Mouse (Mus musculus): ENCODE results near the gene Ccl20.

Gene Ccl20

GRCm38 (mm10) chr1:83116447-83117137 is at the start of gene Ccl20:
Ccl20 (plus strand) TSS chr1:83116766.
- no peak for DNase-seq

DNA sequence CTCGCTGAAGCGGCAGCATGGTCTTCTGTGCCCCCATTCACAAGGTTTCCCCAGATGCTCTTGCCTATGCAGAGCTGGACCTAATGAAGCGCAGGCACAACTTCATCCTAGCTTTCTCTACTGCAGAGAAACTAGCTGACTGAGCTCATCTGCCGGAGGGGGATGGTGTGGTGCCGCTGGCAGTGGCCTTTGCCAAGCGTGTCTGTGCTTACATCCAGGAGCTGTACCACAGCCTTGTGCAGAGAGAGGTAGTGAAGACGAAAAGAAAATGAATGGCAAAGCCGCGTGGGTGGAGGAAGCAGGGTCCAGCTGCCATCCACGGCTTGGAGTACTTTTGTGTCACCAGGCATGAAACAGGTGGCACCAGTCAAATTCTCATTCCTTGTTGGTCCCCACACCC is 49.4 kb upstream of the Ccl20 start:
- no peak for DNase-seq

- DNase-seq: no peak
Measured at GRCm38 (mm10) chr1:83075526-83076189, 40.9 kb upstream of the Ccl20 start.

DNA sequence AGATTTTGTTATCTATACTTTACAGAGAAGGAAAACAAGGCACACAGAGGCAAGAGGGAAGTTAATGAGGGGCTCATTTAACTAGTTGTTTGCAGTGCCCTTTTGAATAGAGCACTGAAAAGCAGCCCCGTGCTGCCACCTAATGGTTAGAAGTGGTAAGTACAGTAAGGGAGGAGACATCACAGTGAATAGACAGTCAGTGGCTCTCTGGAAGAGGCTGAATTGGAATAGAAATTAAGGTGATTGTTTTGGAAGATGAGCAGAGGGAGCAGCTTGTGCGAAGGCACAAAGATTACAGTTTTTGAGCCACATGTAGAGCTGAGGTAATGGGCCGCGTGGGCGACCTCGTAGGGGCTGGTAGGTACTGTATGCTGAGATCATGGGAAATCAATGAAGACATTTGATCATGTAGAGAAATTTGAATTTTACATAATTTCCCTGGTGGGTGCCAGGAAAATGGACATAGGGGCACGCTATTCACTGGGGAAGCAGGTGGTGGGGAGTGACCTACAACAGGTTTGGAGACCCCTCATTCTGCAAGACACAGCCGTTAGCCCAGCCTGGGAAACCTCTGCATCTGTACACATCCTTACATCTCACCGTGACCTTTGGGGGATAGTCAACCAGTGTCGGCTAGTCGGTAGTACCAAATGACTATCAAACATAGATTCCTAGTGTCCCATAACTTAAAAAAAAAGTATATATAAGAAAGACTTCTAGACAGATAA is 40.2 kb upstream of the Ccl20 start:
- DNase-seq: peak; percentile 32

- no peak for DNase-seq
Measured at GRCm38 (mm10) chr1:83077016-83077415, 39.5 kb upstream of the Ccl20 start.

GRCm38 (mm10) chr1:83084790-83085189 is 31.8 kb upstream of the Ccl20 start:
- no peak for DNase-seq

- no peak for DNase-seq
Measured at GRCm38 (mm10) chr1:83091268-83091667, 25.3 kb upstream of the Ccl20 start.

GRCm38 (mm10) chr1:83096935-83097334 is 19.6 kb upstream of the Ccl20 start:
- DNase-seq: no peak

DNA sequence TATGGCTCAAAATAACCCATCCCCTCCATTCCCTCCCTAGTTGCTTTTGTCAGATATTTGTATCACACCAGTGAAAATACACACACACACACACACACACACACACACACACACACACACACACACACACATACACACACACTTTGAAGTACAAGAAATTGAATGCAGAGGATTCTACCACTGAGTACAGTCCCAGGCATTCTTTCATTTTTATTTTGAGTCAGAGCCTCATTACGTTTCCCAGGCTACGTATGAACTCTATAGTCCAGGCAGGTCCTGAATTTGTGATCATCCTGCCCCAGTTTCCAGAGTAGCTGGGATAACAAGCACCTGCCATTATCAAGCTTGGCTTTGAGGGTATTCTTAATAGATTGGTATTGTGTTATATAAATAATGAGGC is 17.4 kb upstream of the Ccl20 start:
- no peak for DNase-seq

DNA sequence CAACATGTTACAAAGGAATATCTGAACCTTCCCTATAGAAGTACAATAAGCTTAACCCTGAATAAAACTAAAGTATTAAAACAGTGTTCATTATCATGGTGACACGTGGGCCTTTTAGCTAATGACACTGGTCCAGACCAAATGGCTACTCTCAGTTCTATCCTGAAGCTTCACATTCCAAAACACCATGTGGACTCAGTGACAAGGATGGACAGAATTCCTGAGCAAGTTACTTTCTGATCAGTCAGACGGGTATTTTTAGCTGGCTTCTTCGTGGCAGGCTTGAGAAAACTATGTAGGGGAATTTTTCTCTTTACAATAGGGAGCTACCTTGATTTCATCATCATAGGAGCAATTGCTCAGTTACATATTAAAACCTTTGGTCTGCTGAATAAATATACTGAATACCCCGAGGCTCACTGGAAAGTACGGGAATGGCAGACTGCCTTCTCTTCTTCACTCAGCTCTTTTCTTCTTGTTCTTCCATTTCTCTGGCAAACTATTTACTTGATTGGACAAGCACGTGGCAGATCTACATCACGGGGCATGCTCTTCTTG is 16.9 kb upstream of the Ccl20 start:
- DNase-seq: no peak

DNA sequence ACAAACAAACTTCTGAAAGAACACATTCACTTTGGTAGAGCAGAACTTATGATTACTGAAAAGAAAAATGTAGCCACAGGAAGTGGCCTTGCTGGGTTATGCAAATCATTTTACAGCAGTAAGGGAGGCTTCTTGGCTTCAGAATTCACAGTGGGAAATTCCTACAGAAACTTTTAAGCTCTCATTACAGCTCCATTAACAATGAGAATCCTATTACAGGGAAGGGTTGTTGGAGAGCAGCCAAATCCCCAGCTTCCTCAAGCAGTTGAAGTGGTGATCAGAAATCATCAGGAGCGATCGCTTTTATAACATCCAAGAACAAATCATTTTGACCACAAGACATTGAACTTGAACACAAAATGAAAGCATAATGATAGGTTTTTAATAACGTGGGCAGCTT is 14.7 kb upstream of the Ccl20 start:
- peak; percentile 9 for DNase-seq

DNA sequence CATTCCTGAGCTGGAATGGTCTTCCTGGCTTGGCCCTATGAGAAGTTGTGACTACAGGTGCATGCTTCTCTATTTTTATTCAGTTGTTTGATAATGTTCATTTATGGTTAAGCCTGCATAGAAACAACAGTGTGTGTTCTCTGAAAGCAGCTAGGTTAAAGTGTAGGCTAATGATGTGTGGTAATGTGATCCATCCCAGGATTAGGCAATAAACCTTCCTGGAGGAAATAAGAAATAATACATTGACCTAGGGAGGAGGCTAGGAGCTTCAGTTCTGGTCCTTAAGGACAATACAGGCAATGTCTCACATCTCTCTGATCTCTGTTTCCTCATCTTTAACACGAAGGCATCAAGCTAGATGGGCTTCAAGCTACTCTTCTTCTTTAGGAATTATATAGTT is 11.1 kb upstream of the Ccl20 start:
- no peak for DNase-seq

DNA sequence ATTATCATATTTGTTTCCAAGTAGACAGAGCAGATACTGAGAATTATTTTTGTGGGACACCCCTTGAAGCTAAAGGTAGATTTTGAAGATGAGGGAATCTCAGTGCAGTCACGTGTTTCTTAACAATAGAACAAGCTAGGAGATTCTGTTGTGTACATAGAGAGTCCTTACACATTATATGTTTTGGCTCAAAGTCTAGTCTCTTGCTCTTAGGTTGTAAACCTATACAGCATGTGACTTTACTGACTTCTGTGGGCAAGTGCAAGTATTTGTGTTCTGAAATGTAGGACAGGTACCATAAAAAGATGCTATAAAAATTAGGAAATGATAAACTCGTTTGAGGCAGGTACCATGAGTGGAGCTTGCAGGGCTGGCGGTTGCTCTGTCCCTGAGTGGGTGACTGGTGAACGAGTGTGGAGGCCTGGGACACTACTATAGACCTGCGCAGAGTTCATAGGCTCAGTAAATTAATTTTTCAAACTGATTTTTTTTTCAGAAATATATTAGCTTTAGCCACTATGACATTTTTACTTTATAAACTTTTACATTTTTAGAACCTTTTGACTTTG is 9.1 kb upstream of the Ccl20 start:
- DNase-seq: no peak

GRCm38 (mm10) chr1:83110992-83111391 is 5.6 kb upstream of the Ccl20 start:
- DNase-seq: no peak

- DNase-seq: no peak
Measured at GRCm38 (mm10) chr1:83111726-83112125, 4.8 kb upstream of the Ccl20 start.

DNA sequence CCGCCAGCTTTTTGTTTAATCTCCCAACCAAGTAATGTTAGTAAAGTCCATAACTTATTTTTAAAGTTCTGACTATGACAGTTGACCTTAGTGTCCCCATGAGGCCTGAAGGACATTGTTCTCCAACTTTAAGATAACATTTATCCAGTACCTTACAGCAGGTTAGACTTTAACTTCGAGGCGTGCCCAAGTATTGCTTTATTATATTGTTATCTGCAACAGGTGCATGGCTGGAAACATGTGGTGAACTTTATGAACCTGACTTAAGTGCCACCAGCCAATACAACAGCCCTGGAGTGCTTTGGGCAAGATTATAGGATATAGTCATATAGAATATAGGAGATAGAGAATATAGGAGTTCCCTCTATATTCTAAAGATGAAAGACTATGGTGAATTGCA is 651 bp downstream of the Ccl20 start:
- DNase-seq: no peak

GRCm38 (mm10) chr1:83117661-83118060 is 1.1 kb downstream of the Ccl20 start:
- DNase-seq: no peak

DNA sequence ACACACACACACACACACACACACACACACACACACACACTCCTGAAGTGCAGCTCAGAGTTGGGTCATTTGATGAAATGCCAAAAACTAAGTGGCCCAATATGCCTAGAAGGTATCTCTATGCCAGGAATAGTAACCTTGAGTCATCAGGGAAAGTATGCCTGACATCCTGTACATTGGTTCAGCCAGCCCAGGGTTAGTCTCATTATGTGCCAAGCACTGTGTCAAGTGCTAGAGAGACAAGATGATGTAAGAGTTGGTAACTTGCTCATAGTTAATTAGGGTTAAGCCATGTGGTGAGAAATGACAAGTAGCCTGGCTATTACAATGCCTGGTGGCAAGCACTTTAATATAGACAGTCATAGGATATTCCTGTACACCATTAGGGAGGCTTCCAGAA is 3.3 kb downstream of the Ccl20 start:
- DNase-seq: no peak

DNA sequence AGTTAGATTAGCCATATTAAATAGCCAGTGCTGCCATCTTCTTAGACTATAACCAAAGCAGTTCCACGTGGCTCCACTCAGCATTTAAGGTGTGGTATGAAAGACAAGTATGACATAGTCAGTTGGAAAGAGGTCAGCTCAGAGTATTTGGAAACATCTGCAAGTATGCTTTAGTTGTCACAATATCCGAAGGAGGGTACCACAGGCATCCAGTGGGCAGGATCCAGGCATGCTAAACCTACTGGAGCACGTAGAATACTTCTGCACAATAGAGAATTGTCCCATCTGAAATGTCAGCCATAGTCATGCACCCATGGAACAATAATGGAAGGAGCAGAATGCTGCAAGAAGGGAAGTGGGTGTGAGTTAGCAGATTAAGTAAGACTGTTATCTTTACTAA is 3.7 kb downstream of the Ccl20 start:
- no peak for DNase-seq

DNA sequence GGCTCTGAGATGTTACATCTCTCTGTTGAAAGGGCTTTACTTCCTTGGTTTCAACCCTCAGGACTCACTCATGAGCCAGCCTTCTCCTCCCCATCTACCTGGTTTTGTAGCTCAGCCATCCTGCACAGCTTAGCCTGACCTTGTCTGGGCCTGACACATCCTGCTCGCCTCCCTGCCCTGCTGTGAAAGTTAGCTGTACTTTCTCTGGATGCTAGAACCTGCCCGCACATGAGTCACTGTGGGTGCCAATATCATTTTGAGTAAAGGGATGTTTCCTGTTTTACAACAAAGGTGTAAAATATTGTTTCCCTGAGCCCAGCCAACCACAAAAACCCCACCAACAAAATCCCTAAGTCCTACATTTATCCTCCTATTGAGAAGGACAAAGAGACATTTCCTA is 6.6 kb downstream of the Ccl20 start:
- no peak for DNase-seq

DNA sequence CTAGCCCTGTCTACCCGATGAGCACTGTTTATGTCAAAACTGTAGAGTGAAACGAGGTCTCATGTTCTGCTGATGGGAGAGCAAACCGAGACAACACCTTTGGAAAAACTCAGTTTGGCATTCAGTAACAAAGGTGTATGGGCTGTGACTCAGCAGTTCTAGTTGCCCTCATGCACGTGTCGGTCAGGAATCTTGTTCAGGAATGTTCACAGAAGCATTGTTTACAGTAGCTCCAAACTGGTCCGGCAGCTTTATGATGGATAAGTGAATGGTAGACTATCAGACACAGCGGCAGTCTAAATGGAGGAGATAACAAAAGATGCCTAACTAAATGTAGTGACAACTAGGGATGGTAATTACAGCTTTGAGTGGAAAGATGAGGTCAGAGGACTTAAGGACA is 19.3 kb downstream of the Ccl20 start:
- DNase-seq: no peak

- DNase-seq: no peak
Measured at GRCm38 (mm10) chr1:83137847-83138246, 21.3 kb downstream of the Ccl20 start.

DNA sequence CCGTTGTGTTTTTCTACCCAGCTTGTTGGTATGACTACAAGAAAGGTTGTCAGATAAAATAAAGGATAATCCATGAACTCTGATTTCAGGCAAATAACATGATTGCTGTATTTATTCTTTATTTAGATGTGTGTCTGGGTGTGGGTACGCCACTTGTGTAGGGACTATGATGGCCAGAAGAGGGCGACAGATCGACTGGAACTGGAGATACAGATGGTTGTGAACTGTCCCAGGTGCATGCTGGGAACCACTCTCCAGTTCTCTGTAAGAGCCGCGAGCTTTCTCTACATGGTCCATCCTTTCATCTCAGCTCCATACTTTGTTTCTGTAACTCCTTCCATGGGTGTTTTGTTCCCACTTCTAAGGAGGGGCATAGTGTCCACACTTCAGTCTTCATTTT is 22.2 kb downstream of the Ccl20 start:
- DNase-seq: no peak

- no peak for DNase-seq
Measured at GRCm38 (mm10) chr1:83141510-83141909, 24.9 kb downstream of the Ccl20 start.
